Mouse (Mus musculus): ENCODE results near the gene Xpot. TPM values are rescaled to one million over a fixed set of nuclear protein-coding genes. Genes with fewer than 3 reads are reported as not detected.

Gene Xpot
- total and polyA plus RNA-seq, 2 experiments from 2014 or later: 14.8 to 41.1 TPM

GRCm38 (mm10) chr10:121583016-121583415 is 43.1 kb downstream of the Xpot start:
- Histone ChIP-seq H3K4me1 (ENCODE audit: control insufficient read depth, insufficient read depth) (peaks cover 9% of the 10 kb centered on the region; the same call in 1 of the 2 replicates), H3K27me3 (ENCODE audit: control insufficient read depth, insufficient read depth, low read length) (no peaks in the 10 kb centered on the region), H3K36me3 (replicated peaks; ENCODE audit: control insufficient read depth, insufficient read depth, low read length) (peaks cover 45% of the 10 kb centered on the region), H3K9me3 (replicated peaks; ENCODE audit: control insufficient read depth, low read length) (no peaks in the 10 kb centered on the region), H3K4me3 (ENCODE audit: low read depth, low read length) (no peak overlapping the region), H3K9ac (replicated peaks; ENCODE audit: low read depth, low read length) (no peak overlapping the region), H3K27ac (ENCODE audit: low read depth) (no peak overlapping the region), H3K4me2 (ENCODE audit: low read depth, low read length) (no peak overlapping the region)
- ATAC-seq (ENCODE audit: insufficient read depth, low read depth) (no peak), DNase-seq (ENCODE audit: low spot score) (no peak)
- TF ChIP-seq CTCF (IDR thresholded peaks at IDR 0.05; ENCODE audit: low read depth) (no peak), EP300 (IDR thresholded peaks at IDR 0.05; ENCODE audit: low read depth) (no peak)
- 84% methylated on average over 12 of the region's 12 CpGs for WGBS

GRCm38 (mm10) chr10:121582287-121582686 is 43.8 kb downstream of the Xpot start:
- Histone ChIP-seq H3K36me3 (replicated peaks; ENCODE audit: control insufficient read depth, insufficient read depth, low read length) (peaks cover 48% of the 10 kb centered on the region), H3K4me2 (ENCODE audit: low read depth, low read length) (no peak overlapping the region), H3K9me3 (replicated peaks; ENCODE audit: control insufficient read depth, low read length) (no peaks in the 10 kb centered on the region), H3K4me1 (ENCODE audit: control insufficient read depth, insufficient read depth) (peaks cover 9% of the 10 kb centered on the region; the same call in 1 of the 2 replicates), H3K9ac (replicated peaks; ENCODE audit: low read depth, low read length) (no peak overlapping the region), H3K27ac (ENCODE audit: low read depth) (no peak overlapping the region), H3K27me3 (ENCODE audit: control insufficient read depth, insufficient read depth, low read length) (no peaks in the 10 kb centered on the region), H3K4me3 (ENCODE audit: low read depth, low read length) (no peak overlapping the region)
- no peak for DNase-seq (ENCODE audit: low spot score)
- no peak for TF ChIP-seq CTCF (IDR thresholded peaks at IDR 0.05; ENCODE audit: low read depth)
- TF ChIP-seq EP300 (IDR thresholded peaks at IDR 0.05; ENCODE audit: low read depth): no peak
- ATAC-seq (ENCODE audit: insufficient read depth, low read depth): no peak
- WGBS: 91% methylated on average over 8 of the region's 8 CpGs

GRCm38 (mm10) chr10:121581405-121581804 is 44.7 kb downstream of the Xpot start:
- 82% methylated on average over 6 of the region's 6 CpGs for WGBS
- DNase-seq (ENCODE audit: low spot score) (no peak), ATAC-seq (ENCODE audit: insufficient read depth, low read depth) (no peak)
- H3K9me3 ChIP-seq (replicated peaks; ENCODE audit: control insufficient read depth, low read length): no peaks in the 10 kb centered on the region
- no peak overlapping the region for H3K27ac ChIP-seq (ENCODE audit: low read depth)
- peaks cover 9% of the 10 kb centered on the region; the same call in 1 of the 2 replicates for H3K4me1 ChIP-seq (ENCODE audit: control insufficient read depth, insufficient read depth)
- H3K9ac ChIP-seq (replicated peaks; ENCODE audit: low read depth, low read length): no peak overlapping the region
- no peaks in the 10 kb centered on the region for H3K27me3 ChIP-seq (ENCODE audit: control insufficient read depth, insufficient read depth, low read length)
- TF ChIP-seq EP300 (IDR thresholded peaks at IDR 0.05; ENCODE audit: low read depth): no peak
- no peak for TF ChIP-seq CTCF (IDR thresholded peaks at IDR 0.05; ENCODE audit: low read depth)
- no peak overlapping the region for H3K4me2 ChIP-seq (ENCODE audit: low read depth, low read length)
- peaks cover 48% of the 10 kb centered on the region for H3K36me3 ChIP-seq (replicated peaks; ENCODE audit: control insufficient read depth, insufficient read depth, low read length)
- no peak overlapping the region for H3K4me3 ChIP-seq (ENCODE audit: low read depth, low read length)

- ATAC-seq (ENCODE audit: insufficient read depth, low read depth) (no peak), DNase-seq (ENCODE audit: low spot score) (no peak)
- Histone ChIP-seq H3K9ac (replicated peaks; ENCODE audit: low read depth, low read length) (no peak overlapping the region), H3K27ac (ENCODE audit: low read depth) (no peak overlapping the region), H3K4me1 (ENCODE audit: control insufficient read depth, insufficient read depth) (peaks cover 6% of the 10 kb centered on the region; the same call in 1 of the 2 replicates), H3K36me3 (replicated peaks; ENCODE audit: control insufficient read depth, insufficient read depth, low read length) (peaks cover 57% of the 10 kb centered on the region), H3K4me2 (ENCODE audit: low read depth, low read length) (no peak overlapping the region), H3K9me3 (replicated peaks; ENCODE audit: control insufficient read depth, low read length) (no peaks in the 10 kb centered on the region), H3K27me3 (ENCODE audit: control insufficient read depth, insufficient read depth, low read length) (no peaks in the 10 kb centered on the region), H3K4me3 (ENCODE audit: low read depth, low read length) (no peak overlapping the region)
- no peak for TF ChIP-seq EP300 (IDR thresholded peaks at IDR 0.05; ENCODE audit: low read depth)
- no peak for TF ChIP-seq CTCF (IDR thresholded peaks at IDR 0.05; ENCODE audit: low read depth)
- WGBS: 95% methylated on average over 5 of the region's 5 CpGs
These were observed 45.8 kb downstream of the Xpot start for GRCm38 (mm10) chr10:121580381-121580780.

- TF ChIP-seq EP300 (IDR thresholded peaks at IDR 0.05; ENCODE audit: low read depth) (no peak), CTCF (IDR thresholded peaks at IDR 0.05; ENCODE audit: low read depth) (no peak)
- DNase-seq (ENCODE audit: low spot score) (no peak), ATAC-seq (ENCODE audit: insufficient read depth, low read depth) (no peak)
- 79% methylated on average over 9 of the region's 9 CpGs for WGBS
- Histone ChIP-seq H3K9me3 (replicated peaks; ENCODE audit: control insufficient read depth, low read length) (no peaks in the 10 kb centered on the region), H3K27me3 (ENCODE audit: control insufficient read depth, insufficient read depth, low read length) (no peaks in the 10 kb centered on the region), H3K4me3 (ENCODE audit: low read depth, low read length) (no peak overlapping the region), H3K36me3 (replicated peaks; ENCODE audit: control insufficient read depth, insufficient read depth, low read length) (peaks cover 52% of the 10 kb centered on the region), H3K9ac (replicated peaks; ENCODE audit: low read depth, low read length) (no peak overlapping the region), H3K27ac (ENCODE audit: low read depth) (no peak overlapping the region), H3K4me1 (ENCODE audit: control insufficient read depth, insufficient read depth) (no peaks in the 10 kb centered on the region), H3K4me2 (ENCODE audit: low read depth, low read length) (no peak overlapping the region)
These were observed 49.8 kb downstream of the Xpot start for GRCm38 (mm10) chr10:121576372-121576771.

GRCm38 (mm10) chr10:121571511-121572147 is 54.5 kb downstream of the Xpot start:
- H3K36me3 ChIP-seq (replicated peaks; ENCODE audit: control insufficient read depth, insufficient read depth, low read length): peaks cover 56% of the 10 kb centered on the region
- H3K4me3 ChIP-seq (ENCODE audit: low read depth, low read length): no peak overlapping the region
- no peak for ATAC-seq (ENCODE audit: insufficient read depth, low read depth)
- no peaks in the 10 kb centered on the region for H3K4me1 ChIP-seq (ENCODE audit: control insufficient read depth, insufficient read depth)
- WGBS: 95% methylated on average over 22 of the region's 22 CpGs
- no peaks in the 10 kb centered on the region for H3K9me3 ChIP-seq (replicated peaks; ENCODE audit: control insufficient read depth, low read length)
- H3K27ac ChIP-seq (ENCODE audit: low read depth): no peak overlapping the region
- no peak overlapping the region for H3K9ac ChIP-seq (replicated peaks; ENCODE audit: low read depth, low read length)
- no peak overlapping the region for H3K4me2 ChIP-seq (ENCODE audit: low read depth, low read length)
- TF ChIP-seq CTCF (IDR thresholded peaks at IDR 0.05; ENCODE audit: low read depth): no peak
- TF ChIP-seq EP300 (IDR thresholded peaks at IDR 0.05; ENCODE audit: low read depth): no peak
- no peaks in the 10 kb centered on the region for H3K27me3 ChIP-seq (ENCODE audit: control insufficient read depth, insufficient read depth, low read length)
- DNase-seq (ENCODE audit: low spot score): no peak
